Mouse (Mus musculus) activated CD4-positive, CD25-positive, alpha-beta regulatory T cell (primary cell): Measurements from ENCODE around the gene Uts2b. TPM values are rescaled to one million over a fixed set of nuclear protein-coding genes. Genes with fewer than 3 reads are reported as not detected.

Experiments
- polyA plus RNA-seq, 2 experiments: library from polyadenylated mRNA; unstranded; fragments of 100-300 nt; shearing (Covaris generic); gene quantifications; one replicate each; pipeline ENCODE4 v1.2.1; 2017

The Uts2b gene
- not detected for polyA plus RNA-seq

GRCm38 (mm10) chr16:27370191-27370590 is at the start of gene Uts2b:
TSS of gene Uts2b (minus strand) at chr16:27370239.

GRCm38 (mm10) chr16:27388761-27389451 is 18.9 kb upstream of the Uts2b start, which contains the start of gene Ccdc50:
TSS of gene Ccdc50 (plus strand) at chr16:27388869.

GRCm38 (mm10) chr16:27307189-27307588 is 62.9 kb downstream of the Uts2b start, which contains the start of gene Ostn:
TSS of gene Ostn (plus strand) at chr16:27307489.

Other genes starting within 250 kb of the Uts2b start
- gene Ostn, start 62.8 kb downstream of the Uts2b start, polyA plus RNA-seq: not detected
- 10 to 100 TPM; 19.0 to 33.0 TPM for gene Ccdc50, start 18.6 kb upstream of the Uts2b start, polyA plus RNA-seq